21 mouse cellular contexts compared by ENCODE assay signal in genomic region chr10:96519411-96519810, GRCm38 (mm10).
"Had no signal": no experiment of that assay in that cellular context is flagged by ENCODE, and none has a peak within 500 bp of the region (broad histone marks: within the 10 kb centered on the region; RNA-seq: fewer than 3 reads in every experiment).

No protein-coding gene starts in this region.

- H3K9me3 ChIP-seq: kidney, embryonic 15.5 days; midbrain, embryonic 12.5 days; midbrain, embryonic 15.5 days; neural tube, embryonic 12.5 days; neural tube, embryonic 15.5 days had no signal

- H3K27ac ChIP-seq: kidney, embryonic 15.5 days; liver, embryonic 14.5 days; macrophage; midbrain, embryonic 12.5 days; midbrain, embryonic 15.5 days; neural tube, embryonic 12.5 days; neural tube, embryonic 15.5 days; stomach, postnatal 0 days had no signal

- H3K4me3 ChIP-seq: kidney, embryonic 15.5 days; midbrain, embryonic 12.5 days; midbrain, embryonic 15.5 days; neural tube, embryonic 12.5 days; neural tube, embryonic 15.5 days had no signal

- DNase-seq: kidney, adult 8-10 months; kidney, postnatal 10 days; kidney, postnatal 36 days; liver, postnatal 0 days; lung, embryonic 14.5 days; right cerebral cortex, adult 18-20 months; right cerebral cortex, postnatal 14 days; right cerebral cortex, postnatal 4 days; thymus, adult 2 months; thymus, postnatal 14 days; thymus, postnatal 4 days had no signal

- ATAC-seq: liver, postnatal 0 days; lung, postnatal 0 days; midbrain, embryonic 15.5 days had no signal

- H3K27me3 ChIP-seq: kidney, embryonic 15.5 days; midbrain, embryonic 12.5 days; midbrain, embryonic 15.5 days; neural tube, embryonic 12.5 days; neural tube, embryonic 15.5 days had no signal

- H3K9ac ChIP-seq: kidney, embryonic 15.5 days; liver, embryonic 14.5 days; liver, postnatal 0 days; lung, embryonic 14.5 days; midbrain, embryonic 12.5 days; midbrain, embryonic 15.5 days; neural tube, embryonic 12.5 days; neural tube, embryonic 15.5 days had no signal

- H3K36me3 ChIP-seq: kidney, embryonic 15.5 days; midbrain, embryonic 12.5 days; midbrain, embryonic 15.5 days; neural tube, embryonic 12.5 days; neural tube, embryonic 15.5 days had no signal

- H3K4me2 ChIP-seq: kidney, embryonic 15.5 days; liver, embryonic 11.5 days; lung, embryonic 14.5 days; midbrain, embryonic 12.5 days; midbrain, embryonic 15.5 days; neural tube, embryonic 12.5 days; neural tube, embryonic 15.5 days had no signal
